Mouse (Mus musculus): ENCODE data around the gene Mmp8. TPM values are rescaled to one million over a fixed set of nuclear protein-coding genes. Genes with fewer than 3 reads are reported as not detected.
A peak's percentile ranks its signal among the peaks of the same experiment; 100 is the strongest.

Gene Mmp8
- polyA plus RNA-seq, 1 experiment from 2014 or later, result not detected

GRCm38 (mm10) chr9:7551943-7552342 is 6.3 kb upstream of the Mmp8 start:
- Histone ChIP-seq H3K27me3 (ENCODE audit: control insufficient read depth, insufficient read depth, low read length) (no peaks in the 10 kb centered on the region), H3K4me1 (replicated peaks; ENCODE audit: control insufficient read depth, insufficient read depth, low read length) (no peaks in the 10 kb centered on the region), H3K4me3 (ENCODE audit: low read depth, low read length) (no peak overlapping the region), H3K9ac (ENCODE audit: low read depth, low read length) (no peak overlapping the region), H3K4me2 (replicated peaks; ENCODE audit: low read depth, low read length) (no peak overlapping the region), H3K36me3 (ENCODE audit: control insufficient read depth, insufficient read depth, low read length) (no peaks in the 10 kb centered on the region), H3K27ac (ENCODE audit: low read depth, low read length) (no peak overlapping the region), H3K9me3 (ENCODE audit: control insufficient read depth, low read length) (no peaks in the 10 kb centered on the region)
- DNase-seq (ENCODE audit: low spot score) (no peak), ATAC-seq (ENCODE audit: low FRiP score) (no peak)

DNA sequence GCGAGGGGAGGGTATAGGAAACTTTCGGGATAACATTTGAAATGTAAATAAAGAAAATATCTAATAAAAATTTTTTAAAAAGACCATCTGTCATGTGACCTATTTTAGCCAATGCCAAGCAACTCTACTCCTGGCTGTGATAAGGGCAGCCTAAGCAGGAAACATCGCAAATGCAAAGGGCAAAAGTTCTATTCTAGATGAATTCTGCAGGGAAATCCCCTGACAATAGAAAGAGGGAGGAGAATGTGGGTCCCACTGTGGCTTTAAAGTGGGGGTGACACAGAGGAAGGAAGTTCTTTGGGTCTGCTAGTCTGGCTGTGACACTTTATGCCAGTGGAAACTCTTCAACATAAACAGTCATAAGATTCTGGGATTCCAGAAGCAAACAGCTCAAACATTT is 4.7 kb upstream of the Mmp8 start:
- Histone ChIP-seq H3K36me3 (ENCODE audit: control insufficient read depth, insufficient read depth, low read length) (no peaks in the 10 kb centered on the region), H3K9ac (ENCODE audit: low read depth, low read length) (no peak overlapping the region), H3K9me3 (ENCODE audit: control insufficient read depth, low read length) (no peaks in the 10 kb centered on the region), H3K27ac (ENCODE audit: low read depth, low read length) (no peak overlapping the region), H3K27me3 (ENCODE audit: control insufficient read depth, insufficient read depth, low read length) (no peaks in the 10 kb centered on the region), H3K4me3 (ENCODE audit: low read depth, low read length) (no peak overlapping the region), H3K4me1 (replicated peaks; ENCODE audit: control insufficient read depth, insufficient read depth, low read length) (no peaks in the 10 kb centered on the region), H3K4me2 (replicated peaks; ENCODE audit: low read depth, low read length) (no peak overlapping the region)
- DNase-seq (ENCODE audit: low spot score) (no peak), ATAC-seq (ENCODE audit: low FRiP score) (no peak)
- 77% methylated on average over 3 of the region's 3 CpGs for WGBS

- no peak overlapping the region for H3K4me3 ChIP-seq (ENCODE audit: low read depth, low read length)
- 52% methylated on average over 3 of the region's 3 CpGs for WGBS
- H3K9me3 ChIP-seq (ENCODE audit: control insufficient read depth, low read length), result no peaks in the 10 kb centered on the region
- no peaks in the 10 kb centered on the region for H3K27me3 ChIP-seq (ENCODE audit: control insufficient read depth, insufficient read depth, low read length)
- no peaks in the 10 kb centered on the region for H3K4me1 ChIP-seq (replicated peaks; ENCODE audit: control insufficient read depth, insufficient read depth, low read length)
- DNase-seq (ENCODE audit: low spot score), result peak; percentile 9
- no peak overlapping the region for H3K4me2 ChIP-seq (replicated peaks; ENCODE audit: low read depth, low read length)
- no peaks in the 10 kb centered on the region for H3K36me3 ChIP-seq (ENCODE audit: control insufficient read depth, insufficient read depth, low read length)
- no peak overlapping the region for H3K27ac ChIP-seq (ENCODE audit: low read depth, low read length)
- H3K9ac ChIP-seq (ENCODE audit: low read depth, low read length), result no peak overlapping the region
- no peak for ATAC-seq (ENCODE audit: low FRiP score)
Observed at GRCm38 (mm10) chr9:7554382-7554781, 3.9 kb upstream of the Mmp8 start.

DNA sequence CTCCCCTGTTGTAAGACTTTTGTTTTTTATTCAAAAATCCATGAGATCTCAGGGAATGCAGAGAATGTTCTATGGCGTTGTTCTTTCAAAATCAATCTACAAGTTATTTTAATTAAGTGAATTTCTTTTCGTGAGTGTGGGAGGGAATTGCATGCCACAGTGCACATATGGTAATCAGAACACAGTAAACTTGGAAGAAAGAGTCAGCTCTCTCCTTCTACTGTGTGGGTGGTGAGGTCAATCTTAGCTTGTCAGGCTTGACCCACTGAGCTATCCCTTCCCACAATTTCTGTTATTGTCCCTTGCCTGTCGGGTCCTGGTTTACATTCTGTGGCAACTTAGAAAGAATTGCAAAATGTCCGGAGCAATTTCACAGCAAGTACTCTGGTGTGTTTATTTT is 1.8 kb downstream of the Mmp8 start:
- no peak overlapping the region for H3K9ac ChIP-seq (ENCODE audit: low read depth, low read length)
- DNase-seq (ENCODE audit: low spot score), result no peak
- no peaks in the 10 kb centered on the region for H3K4me1 ChIP-seq (replicated peaks; ENCODE audit: control insufficient read depth, insufficient read depth, low read length)
- H3K36me3 ChIP-seq (ENCODE audit: control insufficient read depth, insufficient read depth, low read length), result no peaks in the 10 kb centered on the region
- no peaks in the 10 kb centered on the region for H3K9me3 ChIP-seq (ENCODE audit: control insufficient read depth, low read length)
- ATAC-seq (ENCODE audit: low FRiP score), result no peak
- WGBS, result 73% methylated on average over 4 of the region's 4 CpGs
- no peaks in the 10 kb centered on the region for H3K27me3 ChIP-seq (ENCODE audit: control insufficient read depth, insufficient read depth, low read length)
- H3K27ac ChIP-seq (ENCODE audit: low read depth, low read length), result no peak overlapping the region
- H3K4me3 ChIP-seq (ENCODE audit: low read depth, low read length), result no peak overlapping the region
- H3K4me2 ChIP-seq (replicated peaks; ENCODE audit: low read depth, low read length), result no peak overlapping the region

DNA sequence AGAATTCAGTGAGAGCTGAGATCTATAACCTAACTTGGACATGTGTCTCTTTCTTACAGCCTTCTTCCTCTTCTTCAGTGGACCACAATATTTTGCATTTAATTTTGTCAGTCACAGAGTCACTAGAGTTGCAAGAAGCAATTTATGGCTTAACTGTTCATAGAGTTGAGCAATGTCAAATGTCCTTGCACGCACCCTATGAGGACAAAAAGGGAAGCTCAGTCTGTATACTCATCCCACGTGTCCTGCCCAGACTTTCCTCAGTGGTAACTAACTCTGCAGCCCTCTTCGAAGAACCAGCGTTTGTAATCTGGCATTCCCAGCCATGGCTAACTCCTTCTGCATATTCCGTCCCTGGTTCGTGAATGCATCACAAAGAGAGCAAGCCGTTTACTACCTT is 9.1 kb downstream of the Mmp8 start:
- Histone ChIP-seq H3K27ac (ENCODE audit: low read depth, low read length) (no peak overlapping the region), H3K27me3 (ENCODE audit: control insufficient read depth, insufficient read depth, low read length) (no peaks in the 10 kb centered on the region), H3K9me3 (ENCODE audit: control insufficient read depth, low read length) (no peaks in the 10 kb centered on the region), H3K36me3 (ENCODE audit: control insufficient read depth, insufficient read depth, low read length) (no peaks in the 10 kb centered on the region), H3K4me3 (ENCODE audit: low read depth, low read length) (no peak overlapping the region), H3K4me1 (replicated peaks; ENCODE audit: control insufficient read depth, insufficient read depth, low read length) (no peaks in the 10 kb centered on the region), H3K4me2 (replicated peaks; ENCODE audit: low read depth, low read length) (no peak overlapping the region), H3K9ac (ENCODE audit: low read depth, low read length) (no peak overlapping the region)
- DNase-seq (ENCODE audit: low spot score) (no peak), ATAC-seq (ENCODE audit: low FRiP score) (no peak)
- WGBS, result 71% methylated on average over 7 of the region's 7 CpGs

DNA sequence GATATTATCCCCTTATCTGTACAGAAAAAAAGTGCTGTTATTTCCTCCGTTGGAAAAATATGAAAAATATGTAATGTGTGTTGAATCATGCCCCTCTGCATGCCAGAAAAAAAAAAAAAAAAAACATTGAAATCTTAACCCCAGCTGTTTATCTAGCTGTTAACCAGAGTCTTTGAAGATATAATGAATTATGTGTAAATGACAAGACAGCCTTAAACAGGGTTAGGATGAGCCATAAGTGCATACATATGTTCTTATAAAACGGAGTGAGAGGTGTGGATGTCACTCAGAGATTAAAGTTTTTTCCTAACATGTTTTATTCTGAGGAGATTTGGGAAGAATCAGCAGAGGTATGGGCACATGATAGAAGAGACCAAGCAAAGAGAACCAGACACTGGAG is 9.7 kb downstream of the Mmp8 start:
- no peak overlapping the region for H3K4me3 ChIP-seq (ENCODE audit: low read depth, low read length)
- DNase-seq (ENCODE audit: low spot score) (no peak), ATAC-seq (ENCODE audit: low FRiP score) (no peak)
- H3K4me1 ChIP-seq (replicated peaks; ENCODE audit: control insufficient read depth, insufficient read depth, low read length), result no peaks in the 10 kb centered on the region
- WGBS, result 83% methylated on average over 2 of the region's 2 CpGs
- H3K36me3 ChIP-seq (ENCODE audit: control insufficient read depth, insufficient read depth, low read length), result no peaks in the 10 kb centered on the region
- no peak overlapping the region for H3K9ac ChIP-seq (ENCODE audit: low read depth, low read length)
- no peaks in the 10 kb centered on the region for H3K27me3 ChIP-seq (ENCODE audit: control insufficient read depth, insufficient read depth, low read length)
- no peaks in the 10 kb centered on the region for H3K9me3 ChIP-seq (ENCODE audit: control insufficient read depth, low read length)
- H3K27ac ChIP-seq (ENCODE audit: low read depth, low read length), result no peak overlapping the region
- no peak overlapping the region for H3K4me2 ChIP-seq (replicated peaks; ENCODE audit: low read depth, low read length)

DNA sequence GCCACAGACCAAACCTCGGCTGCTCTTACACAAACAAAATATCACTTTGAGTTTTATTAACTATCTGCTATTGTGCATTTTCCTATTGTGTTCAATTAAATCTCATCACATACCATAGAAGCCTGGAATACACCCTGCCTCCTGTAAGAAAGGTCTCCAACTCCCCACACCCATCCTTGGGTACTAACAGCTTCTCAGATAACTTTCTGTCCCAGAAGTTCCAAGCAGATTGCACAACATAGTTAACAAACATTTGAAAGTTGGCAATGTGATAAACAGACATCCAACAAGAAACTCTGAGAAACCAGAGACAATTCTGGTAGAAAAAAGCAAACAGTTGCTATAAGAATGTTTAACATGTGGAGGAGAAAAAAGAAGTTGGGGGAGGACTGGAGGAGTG is 12.2 kb downstream of the Mmp8 start:
- DNase-seq (ENCODE audit: low spot score), result no peak
- no peak for ATAC-seq (ENCODE audit: low FRiP score)
- Histone ChIP-seq H3K27ac (ENCODE audit: low read depth, low read length) (no peak overlapping the region), H3K27me3 (ENCODE audit: control insufficient read depth, insufficient read depth, low read length) (no peaks in the 10 kb centered on the region), H3K9ac (ENCODE audit: low read depth, low read length) (no peak overlapping the region), H3K4me3 (ENCODE audit: low read depth, low read length) (no peak overlapping the region), H3K36me3 (ENCODE audit: control insufficient read depth, insufficient read depth, low read length) (no peaks in the 10 kb centered on the region), H3K4me1 (replicated peaks; ENCODE audit: control insufficient read depth, insufficient read depth, low read length) (no peaks in the 10 kb centered on the region), H3K4me2 (replicated peaks; ENCODE audit: low read depth, low read length) (no peak overlapping the region), H3K9me3 (ENCODE audit: control insufficient read depth, low read length) (no peaks in the 10 kb centered on the region)
- 94% methylated on average over 1 of the region's 1 CpGs for WGBS

DNA sequence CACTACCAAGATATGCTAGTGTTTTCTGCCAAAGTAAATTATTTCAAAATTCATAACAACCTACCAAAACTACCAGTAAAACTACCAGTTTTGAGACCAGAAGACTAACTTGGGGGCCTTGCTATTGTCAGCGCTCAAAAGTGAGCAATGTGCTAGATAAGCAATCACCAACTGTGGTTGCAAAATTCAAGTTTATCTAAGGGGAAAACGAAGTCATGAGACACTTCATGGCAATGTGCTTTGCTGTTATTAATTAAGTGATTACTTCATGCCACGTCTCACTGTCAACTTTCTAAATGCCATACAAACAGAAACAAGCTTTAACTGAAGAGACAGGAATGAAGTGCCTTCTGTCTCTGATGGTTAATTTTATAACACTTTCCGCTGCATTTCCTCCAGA is 12.9 kb downstream of the Mmp8 start, which contains the start of gene Mmp27:
TSS of gene Mmp27 (plus strand) at position 235 of the 400 bp plus-strand sequence.
- Histone ChIP-seq H3K4me1 (replicated peaks; ENCODE audit: control insufficient read depth, insufficient read depth, low read length) (no peaks in the 10 kb centered on the region), H3K27ac (ENCODE audit: low read depth, low read length) (no peak within 1 kb of the TSS), H3K27me3 (ENCODE audit: control insufficient read depth, insufficient read depth, low read length) (no peaks in the 10 kb centered on the region), H3K4me3 (ENCODE audit: low read depth, low read length) (no peak within 1 kb of the TSS), H3K36me3 (ENCODE audit: control insufficient read depth, insufficient read depth, low read length) (no peaks in the 10 kb centered on the region), H3K9ac (ENCODE audit: low read depth, low read length) (no peak within 1 kb of the TSS), H3K4me2 (replicated peaks; ENCODE audit: low read depth, low read length) (no peak within 1 kb of the TSS), H3K9me3 (ENCODE audit: control insufficient read depth, low read length) (no peaks in the 10 kb centered on the region)
- 76% methylated on average over 4 of the region's 4 CpGs for WGBS
- DNase-seq (ENCODE audit: low spot score), result no peak
- ATAC-seq (ENCODE audit: low FRiP score), result no peak

- DNase-seq (ENCODE audit: low spot score) (no peak), ATAC-seq (ENCODE audit: low FRiP score) (no peak)
- no peaks in the 10 kb centered on the region for H3K4me1 ChIP-seq (replicated peaks; ENCODE audit: control insufficient read depth, insufficient read depth, low read length)
- H3K27ac ChIP-seq (ENCODE audit: low read depth, low read length), result no peak overlapping the region
- H3K36me3 ChIP-seq (ENCODE audit: control insufficient read depth, insufficient read depth, low read length), result no peaks in the 10 kb centered on the region
- H3K4me2 ChIP-seq (replicated peaks; ENCODE audit: low read depth, low read length), result no peak overlapping the region
- H3K27me3 ChIP-seq (ENCODE audit: control insufficient read depth, insufficient read depth, low read length), result no peaks in the 10 kb centered on the region
- H3K9me3 ChIP-seq (ENCODE audit: control insufficient read depth, low read length), result no peaks in the 10 kb centered on the region
- WGBS, result 92% methylated on average over 7 of the region's 7 CpGs
- no peak overlapping the region for H3K9ac ChIP-seq (ENCODE audit: low read depth, low read length)
- no peak overlapping the region for H3K4me3 ChIP-seq (ENCODE audit: low read depth, low read length)
Observed at GRCm38 (mm10) chr9:7572188-7572587, 13.9 kb downstream of the Mmp8 start.
